ENCODE assay signal across 8 mouse cellular contexts in the genomic region with DNA sequence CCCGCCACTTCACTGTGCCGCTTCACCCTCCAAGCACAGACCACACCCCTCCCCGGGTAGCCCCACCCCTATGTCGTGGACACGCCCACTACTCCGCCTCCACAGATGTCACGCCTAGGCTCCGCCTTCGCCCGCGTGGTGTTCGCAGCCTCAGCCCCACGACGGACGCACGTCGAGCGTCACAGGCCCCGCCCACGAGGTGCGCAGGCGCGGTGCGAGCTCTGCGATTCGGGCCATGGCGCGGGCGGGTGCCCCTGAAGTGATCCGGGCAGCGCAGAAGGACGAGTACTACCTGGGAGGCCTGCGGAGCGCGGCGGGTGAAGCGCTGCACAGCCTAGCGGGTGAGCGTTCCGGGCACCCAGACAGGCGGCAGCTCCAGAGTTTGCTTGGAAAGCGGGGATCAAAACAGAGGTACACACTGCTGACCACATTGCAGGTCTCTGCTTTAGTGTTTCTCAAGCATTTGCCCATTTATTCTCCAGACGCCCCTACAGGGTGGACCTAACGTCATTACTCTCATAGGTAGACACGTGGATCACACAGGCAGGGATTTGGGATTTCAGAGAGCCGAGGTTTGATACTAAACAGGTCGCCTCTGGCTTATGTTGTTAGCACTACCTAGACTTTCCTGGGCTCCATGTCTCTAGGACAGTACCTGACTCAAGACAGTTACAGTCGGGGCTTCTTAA. TPM values are rescaled to one million over a fixed set of nuclear protein-coding genes. Genes with fewer than 3 reads are reported as not detected.
DNase-seq lines count a peak whose midpoint lies in the region; ATAC-seq and TF ChIP-seq lines count a peak whose summit lies in the region.

Gene Pex10, plus strand, starts transcription at position 183 of the 689 bp plus-strand sequence.

- under 1% methylated on average over 48 of the region's 48 CpGs for WGBS in bone marrow, adult 2 months
- WGBS in embryonic facial prominence, embryonic 15.5 days: under 1% methylated on average over 48 of the region's 48 CpGs
- WGBS in limb, embryonic 14.5 days: 1% methylated on average over 43 of the region's 48 CpGs
- WGBS in midbrain, postnatal 0 days: under 1% methylated on average over 43 of the region's 48 CpGs

- H3K27me3 ChIP-seq in embryonic facial prominence, embryonic 15.5 days: no peaks in the 10 kb centered on the region
- no peaks in the 10 kb centered on the region for H3K27me3 ChIP-seq in limb, embryonic 14.5 days (ENCODE audit: control insufficient read depth, insufficient read depth, low read length)
- H3K27me3 ChIP-seq in midbrain, postnatal 0 days (ENCODE audit: insufficient read depth, low read length): no peaks in the 10 kb centered on the region

- DNase-seq in 416B (ENCODE audit: low read depth): peak; percentile 98
- peak; percentile 97 for DNase-seq in heart, adult 8-10 months (ENCODE audit: low spot score)
- DNase-seq in kidney, adult 9 months: peak; percentile 98
- peak; percentile 94 for DNase-seq in limb, embryonic 14.5 days (ENCODE audit: low spot score)
- peak; percentile 97 for DNase-seq in midbrain, postnatal 0 days (ENCODE audit: low spot score)
- DNase-seq in spleen, postnatal 14 days (ENCODE audit: low spot score in 2 of 2): peak; percentile 98

- H3K27ac ChIP-seq in bone marrow, adult 2 months (ENCODE audit: control insufficient read depth, insufficient read depth, low read depth, low read length, poor library complexity): peak within 1 kb of the TSS; percentile 46
- peak within 1 kb of the TSS; percentile 87 for H3K27ac ChIP-seq in embryonic facial prominence, embryonic 15.5 days (replicated peaks)
- H3K27ac ChIP-seq in limb, embryonic 14.5 days (replicated peaks; ENCODE audit: low read depth, low read length): peak within 1 kb of the TSS; percentile 71
- H3K27ac ChIP-seq in midbrain, postnatal 0 days (ENCODE audit: low read depth, low read length): peak within 1 kb of the TSS; percentile 62

- H3K9ac ChIP-seq in embryonic facial prominence, embryonic 15.5 days: peak within 1 kb of the TSS; percentile 81
- peak within 1 kb of the TSS; percentile 72 for H3K9ac ChIP-seq in limb, embryonic 14.5 days (ENCODE audit: low read depth, low read length, severe bottlenecking)
- H3K9ac ChIP-seq in midbrain, postnatal 0 days (replicated peaks; ENCODE audit: low read length, poor library complexity, severe bottlenecking): peak within 1 kb of the TSS; percentile 67

- H3K9me3 ChIP-seq in embryonic facial prominence, embryonic 15.5 days (replicated peaks): no peaks in the 10 kb centered on the region
- H3K9me3 ChIP-seq in limb, embryonic 14.5 days (ENCODE audit: control insufficient read depth, low read length): no peaks in the 10 kb centered on the region
- no peaks in the 10 kb centered on the region for H3K9me3 ChIP-seq in midbrain, postnatal 0 days (ENCODE audit: low read length)

- H3K4me2 ChIP-seq in embryonic facial prominence, embryonic 15.5 days (replicated peaks): peak within 1 kb of the TSS; percentile 68
- H3K4me2 ChIP-seq in limb, embryonic 14.5 days (replicated peaks; ENCODE audit: low read depth, low read length, severe bottlenecking): peak within 1 kb of the TSS; percentile 86
- peak within 1 kb of the TSS; percentile 59 for H3K4me2 ChIP-seq in midbrain, postnatal 0 days (ENCODE audit: low read depth, low read length, poor library complexity, severe bottlenecking)

- peak; percentile 0; the same call in 1 of the 2 replicates for TF ChIP-seq CTCF in bone marrow, adult 2 months (IDR thresholded peaks at IDR 0.05; ENCODE audit: control insufficient read depth, insufficient read depth, low read length)
- no peak for TF ChIP-seq CTCF in midbrain, postnatal 0 days (IDR thresholded peaks at IDR 0.05)

- H3K4me1 ChIP-seq in bone marrow, adult 2 months (ENCODE audit: control insufficient read depth, insufficient read depth, low read length): peaks cover 1% of the 10 kb centered on the region; the same call in 1 of the 2 replicates
- H3K4me1 ChIP-seq in embryonic facial prominence, embryonic 15.5 days: peaks cover 41% of the 10 kb centered on the region
- peaks cover 12% of the 10 kb centered on the region for H3K4me1 ChIP-seq in limb, embryonic 14.5 days (ENCODE audit: control insufficient read depth, insufficient read depth, low read length)
- peaks cover 9% of the 10 kb centered on the region for H3K4me1 ChIP-seq in midbrain, postnatal 0 days (ENCODE audit: insufficient read depth, low read length)

- H3K36me3 ChIP-seq in embryonic facial prominence, embryonic 15.5 days: peaks cover 36% of the 10 kb centered on the region
- peaks cover 37% of the 10 kb centered on the region for H3K36me3 ChIP-seq in limb, embryonic 14.5 days (ENCODE audit: control insufficient read depth, insufficient read depth, low read length)
- H3K36me3 ChIP-seq in midbrain, postnatal 0 days (ENCODE audit: insufficient read depth, low read length): peaks cover 32% of the 10 kb centered on the region

- ATAC-seq in embryonic facial prominence, embryonic 15.5 days (ENCODE audit: insufficient number of reproducible peaks, low FRiP score, low TSS enrichment, low read depth): peak; percentile 92
- peak; percentile 93 for ATAC-seq in limb, embryonic 14.5 days (ENCODE audit: low FRiP score, low read depth)
- ATAC-seq in midbrain, postnatal 0 days (ENCODE audit: low FRiP score): peak; percentile 92

- H3K4me3 ChIP-seq in bone marrow, adult 2 months (replicated peaks; ENCODE audit: control insufficient read depth, low read depth, low read length): peak within 1 kb of the TSS; percentile 73
- peak within 1 kb of the TSS; percentile 63 for H3K4me3 ChIP-seq in embryonic facial prominence, embryonic 15.5 days (replicated peaks)
- peak within 1 kb of the TSS; percentile 77 for H3K4me3 ChIP-seq in limb, embryonic 14.5 days (replicated peaks; ENCODE audit: low read length)
- peak within 1 kb of the TSS; percentile 64 for H3K4me3 ChIP-seq in midbrain, postnatal 0 days (ENCODE audit: low read depth, low read length)

- peak; percentile 86; the same call in 1 of the 2 replicates for TF ChIP-seq POLR2A in bone marrow, adult 2 months (IDR thresholded peaks at IDR 0.05; ENCODE audit: borderline replicate concordance, control insufficient read depth, low read depth, low read length)
- peak; percentile 45; the same call in 1 of the 2 replicates for TF ChIP-seq POLR2A in limb, embryonic 14.5 days (IDR thresholded peaks at IDR 0.05; ENCODE audit: borderline replicate concordance, extremely low read depth, insufficient read depth, insufficient read length)

RNA-seq across cellular contexts. Expression of gene Pex10, which starts in this region (rescaled TPM):
- 3.4 and 12.1 TPM in 2 replicates for polyA plus RNA-seq in bone marrow, adult 2 months (2011; ENCODE audit: insufficient read depth, insufficient read length, low replicate concordance, missing spikeins)
- 21.6 and 22.1 TPM in 2 replicates for polyA plus RNA-seq in embryonic facial prominence, embryonic 15.5 days (2015; fragmentation: Nextera tagmentation; extraction: Ambion mirVana)
- 10 to 100 TPM; 18.5 to 26.0 (median 22.6) TPM for total RNA-seq in heart, adult 8-10 months (2022)
- polyA plus RNA-seq in limb, embryonic 14.5 days (2012; rRNA removed): 24.4 and 28.0 TPM in 2 replicates
- 6.7 and 9.0 TPM in 2 replicates for polyA plus RNA-seq in limb, embryonic 14.5 days (2014; fragmentation: Nextera tagmentation; extraction: Ambion mirVana)
- total RNA-seq in midbrain, postnatal 0 days (2014; rRNA removed): 12.2 and 14.0 TPM in 2 replicates
- polyA plus RNA-seq in midbrain, postnatal 0 days (2015; fragmentation: Nextera tagmentation; extraction: Ambion mirVana): 15.2 and 15.7 TPM in 2 replicates

Comparison
In these comparisons a context has a peak if more than half of its experiments do, and no peak if none do; other contexts are left out.
1. Peak in every context shown above with its lines: DNase-seq, ATAC-seq, H3K4me3 ChIP-seq and H3K27ac ChIP-seq.